Mouse (Mus musculus): Measurements from ENCODE around the gene Slc10a1. TPM values are rescaled to one million over a fixed set of nuclear protein-coding genes. Genes with fewer than 3 reads are reported as not detected.
A peak's percentile ranks its signal among the peaks of the same experiment; 100 is the strongest.

Gene Slc10a1
- polyA plus RNA-seq (2016; fragmentation: Nextera tagmentation; extraction: Ambion mirVana), result 0.64 and 0.82 TPM in 2 replicates

GRCm38 (mm10) chr12:80968605-80969004 is at the start of gene Slc10a1:
Gene Slc10a1, minus strand, starts transcription at chr12:80968705.
- Histone ChIP-seq H3K27me3 (replicated peaks; ENCODE audit: low read depth, poor library complexity, severe bottlenecking) (no peaks in the 10 kb centered on the region), H3K4me3 (no peak within 1 kb of the TSS), H3K4me1 (peaks cover 7% of the 10 kb centered on the region), H3K9me3 (no peaks in the 10 kb centered on the region), H3K27ac (replicated peaks) (no peak within 1 kb of the TSS), H3K36me3 (replicated peaks) (no peaks in the 10 kb centered on the region)
- 85% methylated on average over 5 of the region's 5 CpGs for WGBS
- no peak for DNase-seq (ENCODE audit: low spot score)

DNA sequence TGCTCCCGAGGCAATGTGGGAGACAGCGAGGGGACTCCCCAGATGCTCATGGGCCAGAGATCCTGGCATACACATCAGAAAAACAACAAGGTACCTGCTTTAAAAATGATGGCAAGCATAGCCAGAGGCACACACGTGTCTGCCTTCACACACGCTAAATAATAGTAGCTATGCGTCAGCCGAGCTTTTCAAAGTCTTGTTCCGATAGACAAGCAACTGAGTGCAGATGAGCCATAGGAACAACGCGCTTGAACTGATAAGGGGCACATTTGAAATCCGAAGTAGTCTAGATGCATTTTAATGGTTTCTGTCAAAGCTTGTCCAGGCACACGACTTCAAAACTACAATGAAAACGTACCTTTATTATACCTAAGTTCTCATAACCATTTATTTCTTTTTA is 49.1 kb upstream of the Slc10a1 start:
- Histone ChIP-seq H3K27ac (replicated peaks) (no peak overlapping the region), H3K4me1 (peaks cover 18% of the 10 kb centered on the region), H3K27me3 (replicated peaks; ENCODE audit: low read depth, poor library complexity, severe bottlenecking) (no peaks in the 10 kb centered on the region), H3K9me3 (no peaks in the 10 kb centered on the region), H3K36me3 (replicated peaks) (no peaks in the 10 kb centered on the region), H3K4me3 (no peak overlapping the region)
- no peak for DNase-seq (ENCODE audit: low spot score)
- 93% methylated on average over 12 of the region's 12 CpGs for WGBS

GRCm38 (mm10) chr12:81013496-81013895 is 45.0 kb upstream of the Slc10a1 start:
- no peak overlapping the region for H3K4me3 ChIP-seq
- no peaks in the 10 kb centered on the region for H3K36me3 ChIP-seq (replicated peaks)
- no peak for DNase-seq (ENCODE audit: low spot score)
- whole genome bisulfite sequencing, result 79% methylated on average over 11 of the region's 11 CpGs
- no peak overlapping the region for H3K27ac ChIP-seq (replicated peaks)
- H3K4me1 ChIP-seq, result peaks cover 39% of the 10 kb centered on the region
- H3K27me3 ChIP-seq (replicated peaks; ENCODE audit: low read depth, poor library complexity, severe bottlenecking), result peaks cover 5% of the 10 kb centered on the region; the same call in 1 of the 2 replicates
- no peaks in the 10 kb centered on the region for H3K9me3 ChIP-seq

DNA sequence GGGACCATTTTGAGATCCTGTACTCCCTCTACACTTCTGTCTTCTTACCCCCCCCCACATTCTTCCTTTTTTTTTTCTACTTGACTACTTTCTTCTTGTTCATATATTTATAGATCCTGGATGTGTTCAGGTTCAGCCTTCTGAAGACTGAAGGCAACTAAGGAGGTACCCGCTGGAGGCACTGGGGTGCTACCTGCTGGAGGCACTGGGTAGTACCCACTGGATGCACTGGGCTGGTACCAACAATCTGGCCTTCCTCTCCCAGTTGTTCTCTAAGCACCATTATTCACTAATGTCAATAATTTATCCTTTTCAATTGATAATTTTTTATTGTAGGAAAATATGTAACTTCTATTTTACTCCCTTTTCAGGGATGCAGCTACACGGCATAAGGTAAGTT is 43.5 kb upstream of the Slc10a1 start:
- WGBS, result 88% methylated on average over 2 of the region's 2 CpGs
- H3K9me3 ChIP-seq, result no peaks in the 10 kb centered on the region
- H3K27me3 ChIP-seq (replicated peaks; ENCODE audit: low read depth, poor library complexity, severe bottlenecking), result peaks cover 5% of the 10 kb centered on the region; the same call in 1 of the 2 replicates
- DNase-seq (ENCODE audit: low spot score), result no peak
- H3K4me3 ChIP-seq, result no peak overlapping the region
- no peak overlapping the region for H3K27ac ChIP-seq (replicated peaks)
- H3K36me3 ChIP-seq (replicated peaks), result no peaks in the 10 kb centered on the region
- peaks cover 40% of the 10 kb centered on the region for H3K4me1 ChIP-seq

GRCm38 (mm10) chr12:81009813-81010212 is 41.3 kb upstream of the Slc10a1 start:
- no peaks in the 10 kb centered on the region for H3K9me3 ChIP-seq
- H3K27me3 ChIP-seq (replicated peaks; ENCODE audit: low read depth, poor library complexity, severe bottlenecking), result peaks cover 10% of the 10 kb centered on the region; the same call in 1 of the 2 replicates
- peak overlapping the region; percentile 78 for H3K27ac ChIP-seq (replicated peaks)
- 6% methylated on average over 3 of the region's 3 CpGs for WGBS
- H3K4me1 ChIP-seq, result peaks cover 45% of the 10 kb centered on the region
- peak; percentile 85 for DNase-seq (ENCODE audit: low spot score)
- no peaks in the 10 kb centered on the region for H3K36me3 ChIP-seq (replicated peaks)
- peak overlapping the region; percentile 34 for H3K4me3 ChIP-seq

DNA sequence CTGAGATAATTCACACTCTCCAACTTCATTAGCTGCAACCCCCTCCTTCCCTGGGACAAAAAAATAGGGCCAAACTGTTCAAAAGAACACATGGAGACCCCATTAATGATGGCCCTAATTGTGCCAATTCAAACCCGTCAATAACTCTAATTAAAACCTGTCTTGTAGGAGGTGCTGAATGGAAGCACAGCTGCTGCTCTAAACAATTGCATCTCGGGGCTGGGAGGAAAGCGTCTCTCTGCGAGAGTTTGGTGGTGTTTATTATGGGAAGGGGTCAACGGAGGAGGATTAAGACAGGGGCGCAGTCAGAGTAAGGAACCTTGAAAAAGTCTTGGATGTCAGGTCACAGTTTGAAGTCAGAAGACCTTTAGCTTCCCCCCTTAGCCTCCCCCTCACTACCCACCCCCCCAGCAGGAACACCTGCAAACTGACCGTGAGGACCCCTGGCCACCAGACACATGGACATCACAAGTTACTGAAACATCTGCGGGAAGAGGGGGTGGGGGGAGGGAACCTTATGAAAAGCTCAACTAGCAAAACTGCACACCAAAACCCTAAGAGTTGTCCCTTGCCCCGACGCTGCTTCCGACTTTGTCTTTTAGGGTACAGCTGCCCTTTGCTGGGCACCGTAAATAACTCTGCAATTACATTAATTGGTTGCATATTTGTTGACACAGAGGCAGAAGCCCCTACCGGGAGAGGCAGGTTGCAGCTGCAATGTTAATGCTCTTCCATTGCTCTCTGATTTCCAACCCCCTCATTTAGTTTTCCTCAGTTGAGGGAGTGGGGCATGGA is 34.5 kb upstream of the Slc10a1 start:
- peak; percentile 73 for DNase-seq (ENCODE audit: low spot score)
- Histone ChIP-seq H3K27ac (replicated peaks) (no peak overlapping the region), H3K4me3 (0 out of 2 replicates have a peak overlapping the region, but pooled peaks have one; percentile 15), H3K4me1 (peaks cover 51% of the 10 kb centered on the region), H3K9me3 (no peaks in the 10 kb centered on the region), H3K36me3 (replicated peaks) (no peaks in the 10 kb centered on the region), H3K27me3 (replicated peaks; ENCODE audit: low read depth, poor library complexity, severe bottlenecking) (peaks cover 35% of the 10 kb centered on the region)
- WGBS, result 9% methylated on average over 13 of the region's 13 CpGs

- Histone ChIP-seq H3K27me3 (replicated peaks; ENCODE audit: low read depth, poor library complexity, severe bottlenecking) (peaks cover 47% of the 10 kb centered on the region), H3K9me3 (0 out of 2 replicates have a peak, but pooled peaks cover under 1% of the 10 kb centered on the region), H3K4me3 (no peak overlapping the region), H3K4me1 (peaks cover 57% of the 10 kb centered on the region), H3K36me3 (replicated peaks) (no peaks in the 10 kb centered on the region), H3K27ac (replicated peaks) (no peak overlapping the region)
- peak; percentile 8 for DNase-seq (ENCODE audit: low spot score)
- 78% methylated on average over 4 of the region's 4 CpGs for WGBS
Measured at GRCm38 (mm10) chr12:81000924-81001323, 32.4 kb upstream of the Slc10a1 start.

GRCm38 (mm10) chr12:80998528-80999221 is 30.2 kb upstream of the Slc10a1 start:
- 3% methylated on average over 33 of the region's 33 CpGs for WGBS

DNA sequence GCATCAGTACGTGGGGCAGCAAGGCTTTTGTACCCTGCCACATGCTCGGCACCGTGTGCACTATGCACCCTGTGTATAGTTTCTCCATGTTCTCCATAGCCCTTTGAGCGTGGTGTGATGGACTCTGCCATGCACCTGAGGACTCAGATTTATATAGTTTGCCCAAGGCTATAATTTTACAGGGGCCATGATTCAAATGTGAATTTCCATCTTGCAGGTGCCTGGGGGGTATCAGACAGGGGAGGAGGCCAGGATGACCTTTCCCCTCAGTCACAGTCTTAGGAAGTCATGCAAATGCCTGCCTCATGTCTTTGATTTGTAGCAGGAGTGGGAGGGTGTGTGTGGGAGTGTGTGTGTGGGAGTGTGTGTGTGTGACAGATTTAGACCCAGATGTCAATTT is 29.1 kb upstream of the Slc10a1 start:
- peaks cover 45% of the 10 kb centered on the region for H3K27me3 ChIP-seq (replicated peaks; ENCODE audit: low read depth, poor library complexity, severe bottlenecking)
- H3K27ac ChIP-seq (replicated peaks), result no peak overlapping the region
- peaks cover 5% of the 10 kb centered on the region; the same call in 1 of the 2 replicates for H3K9me3 ChIP-seq
- H3K4me3 ChIP-seq, result no peak overlapping the region
- peak; percentile 34 for DNase-seq (ENCODE audit: low spot score)
- H3K36me3 ChIP-seq (replicated peaks), result no peaks in the 10 kb centered on the region
- H3K4me1 ChIP-seq, result peaks cover 43% of the 10 kb centered on the region
- WGBS, result 69% methylated on average over 4 of the region's 4 CpGs

More at GRCm38 (mm10) chr12:80998528-80999221, 30.2 kb upstream of the Slc10a1 start:
- H3K4me1 ChIP-seq, result peaks cover 53% of the 10 kb centered on the region
- peaks cover 45% of the 10 kb centered on the region for H3K27me3 ChIP-seq (replicated peaks; ENCODE audit: low read depth, poor library complexity, severe bottlenecking)
- peaks cover 5% of the 10 kb centered on the region; the same call in 1 of the 2 replicates for H3K9me3 ChIP-seq
- H3K27ac ChIP-seq (replicated peaks), result peak overlapping the region; percentile 84
- peak overlapping the region; percentile 47 for H3K4me3 ChIP-seq
- peak; percentile 72 for DNase-seq (ENCODE audit: low spot score)
- no peaks in the 10 kb centered on the region for H3K36me3 ChIP-seq (replicated peaks)

GRCm38 (mm10) chr12:80995326-80995725 is 26.8 kb upstream of the Slc10a1 start:
- Histone ChIP-seq H3K27ac (replicated peaks) (no peak overlapping the region), H3K36me3 (replicated peaks) (no peaks in the 10 kb centered on the region), H3K4me3 (no peak overlapping the region), H3K27me3 (replicated peaks; ENCODE audit: low read depth, poor library complexity, severe bottlenecking) (peaks cover 40% of the 10 kb centered on the region), H3K4me1 (peaks cover 48% of the 10 kb centered on the region), H3K9me3 (peaks cover 5% of the 10 kb centered on the region; the same call in 1 of the 2 replicates)
- WGBS, result 93% methylated on average over 4 of the region's 4 CpGs
- no peak for DNase-seq (ENCODE audit: low spot score)

DNA sequence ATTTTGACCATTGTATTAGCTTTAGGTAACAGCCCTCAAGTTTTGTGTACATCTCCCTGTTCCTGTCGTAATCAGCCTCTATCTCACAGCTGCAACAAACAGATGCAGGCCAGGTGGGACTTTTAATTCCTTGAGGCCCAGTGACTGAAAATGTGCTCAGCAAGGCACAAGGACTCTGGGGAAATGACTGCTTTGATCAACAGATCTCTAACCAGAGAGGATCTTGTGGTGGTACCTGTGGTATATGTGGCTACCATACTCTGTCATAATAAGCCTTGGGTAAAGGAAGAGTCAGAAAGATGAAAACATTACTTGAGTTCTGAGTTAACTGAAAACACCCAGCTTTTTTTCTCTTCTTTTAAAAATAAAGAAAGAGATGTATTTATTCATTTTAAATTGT is 25.3 kb upstream of the Slc10a1 start:
- 74% methylated on average over 1 of the region's 1 CpGs for WGBS
- no peak for DNase-seq (ENCODE audit: low spot score)
- H3K27me3 ChIP-seq (replicated peaks; ENCODE audit: low read depth, poor library complexity, severe bottlenecking), result peaks cover 25% of the 10 kb centered on the region

GRCm38 (mm10) chr12:80992540-80993122 is 24.1 kb upstream of the Slc10a1 start:
- Histone ChIP-seq H3K4me3 (no peak overlapping the region), H3K36me3 (replicated peaks) (no peaks in the 10 kb centered on the region), H3K27ac (replicated peaks) (no peak overlapping the region), H3K27me3 (replicated peaks; ENCODE audit: low read depth, poor library complexity, severe bottlenecking) (peaks cover 14% of the 10 kb centered on the region), H3K4me1 (peaks cover 21% of the 10 kb centered on the region), H3K9me3 (peaks cover 5% of the 10 kb centered on the region; the same call in 1 of the 2 replicates)
- 84% methylated on average over 8 of the region's 8 CpGs for WGBS
- no peak for DNase-seq (ENCODE audit: low spot score)

More for the DNA sequence above, 25.3 kb upstream of the Slc10a1 start:
- H3K4me3 ChIP-seq, result no peak overlapping the region
- peaks cover 32% of the 10 kb centered on the region for H3K4me1 ChIP-seq
- no peak overlapping the region for H3K27ac ChIP-seq (replicated peaks)
- H3K9me3 ChIP-seq, result peaks cover 5% of the 10 kb centered on the region; the same call in 1 of the 2 replicates
- no peaks in the 10 kb centered on the region for H3K36me3 ChIP-seq (replicated peaks)

Measured in embryonic facial prominence, embryonic 10.5 days (tissue).